Mouse (Mus musculus) small intestine, adult 2 months (tissue): ENCODE measurements around the gene Rabgap1.

Experiments used
- CTCF ChIP-seq: fragments of 200-500 bp; IDR thresholded peaks from 2 replicates; pipeline ENCODE4 v1.5.1; 2012; ENCODE audit warnings: low read depth, mild to moderate bottlenecking, control low read depth, inconsistent platforms, low read length, moderate library complexity, mixed read lengths; ENCODE audit not compliant: insufficient replicate concordance, insufficient read length; ENCODE audit errors: extremely low read depth
- POLR2A ChIP-seq: fragments of 200-500 bp; IDR thresholded peaks from 2 replicates; pipeline ENCODE4 v1.6.1; 2012; ENCODE audit warnings: low read depth, mild to moderate bottlenecking, control low read depth, inconsistent platforms, low read length, moderate library complexity

DNA sequence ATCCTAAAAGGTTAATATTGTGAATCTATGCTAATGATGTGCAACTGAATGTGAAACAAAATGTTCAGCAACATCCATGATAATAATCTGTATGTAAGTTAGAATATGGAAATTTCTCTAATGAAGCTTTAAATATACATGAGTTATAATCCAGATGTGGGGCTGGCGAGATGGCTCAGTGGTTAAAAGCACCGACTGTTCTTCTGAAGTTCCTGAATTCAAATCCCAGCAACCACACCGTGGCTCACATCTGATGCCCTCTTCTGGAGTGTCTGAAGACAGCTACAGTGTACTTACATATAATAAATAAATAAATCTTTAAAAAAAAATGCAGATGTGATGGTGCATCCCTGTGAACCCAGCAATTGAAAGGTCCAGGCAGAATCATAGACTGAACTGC lies 19.4 kb upstream of the Rabgap1 start:
- TF ChIP-seq POLR2A (no peak), CTCF (no peak)
